Mouse (Mus musculus): Measurements from ENCODE around the gene Fgfr2.

- no peak for TF ChIP-seq CTCF (IDR thresholded peaks at IDR 0.05; ENCODE audit: control insufficient read depth, insufficient read depth, insufficient replicate concordance, low read depth, low read length)
- no peak for TF ChIP-seq POLR2A (IDR thresholded peaks at IDR 0.05; ENCODE audit: control insufficient read depth, low read depth, low read length)
These were observed 147.1 kb downstream of the Fgfr2 start for GRCm38 (mm10) chr7:132976079-132976478.
